ENCODE assay signal across 1 mouse cellular context in the genomic region with DNA sequence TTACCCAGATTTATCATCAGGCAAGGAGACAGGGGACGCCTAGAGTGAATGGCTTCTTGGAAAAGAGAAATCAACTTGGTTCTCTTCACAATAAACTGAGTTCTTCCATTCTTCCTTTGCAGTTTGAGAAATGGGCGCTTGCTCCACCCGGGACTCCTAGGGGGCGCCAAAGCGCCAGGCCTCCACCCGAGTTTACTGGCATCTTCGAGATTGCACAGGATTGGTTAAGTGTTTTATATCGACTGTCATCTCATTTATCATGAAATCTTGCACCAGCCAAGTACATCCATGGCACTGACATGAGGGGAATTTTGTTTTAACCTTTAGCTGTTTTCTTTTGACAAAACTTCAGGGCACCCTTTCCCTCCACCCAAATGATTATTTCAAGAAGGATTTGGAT.
TF ChIP-seq lines count a peak whose summit lies in the region.

No protein-coding gene starts in this region.

TF ChIP-seq in MEL, 35 proteins besides CTCF, POLR2A, EP300 and RAD21 (continued from another document):
- TF ChIP-seq MXI1 (IDR thresholded peaks at IDR 0.05; ENCODE audit: low read depth, low read length) (no peak), ELF1 (IDR thresholded peaks at IDR 0.05; ENCODE audit: low read depth, low read length) (no peak), CHD2 (IDR thresholded peaks at IDR 0.05; ENCODE audit: low read length) (no peak), CHD1 (IDR thresholded peaks at IDR 0.05; ENCODE audit: low read depth, low read length) (no peak), MAFK (IDR thresholded peaks at IDR 0.05; ENCODE audit: borderline replicate concordance, low read depth, low read length) (no peak)
